Mouse (Mus musculus) embryonic fibroblast, embryonic 13.5 days (primary cell): ENCODE results near the gene Edem1.

Experiments
- CTCF ChIP-seq: IDR thresholded peaks from 2 replicates; pipeline ENCODE4 v1.5.1; 2011; ENCODE audit warnings: mild to moderate bottlenecking, control low read depth, low read length, moderate library complexity, borderline replicate concordance; ENCODE audit not compliant: insufficient read depth
- POLR2A ChIP-seq: IDR thresholded peaks from 2 replicates; pipeline ENCODE4 v1.6.1; 2011; ENCODE audit warnings: low read depth, mild to moderate bottlenecking, control low read depth, low read length, moderate library complexity

- TF ChIP-seq CTCF (no peak), POLR2A (no peak)
These were observed 70.8 kb downstream of the Edem1 start for GRCm38 (mm10) chr6:108899231-108899630.
